Mouse (Mus musculus) kidney, embryonic 16.5 days (tissue): ENCODE results near the gene Anks1b. TPM values are rescaled to one million over a fixed set of nuclear protein-coding genes. Genes with fewer than 3 reads are reported as not detected.

Experiments
- ATAC-seq: fragments of 200-750 bp; cut with Nextera tagmentation; 2 replicates; pipeline ENCODE4 v1.8.0; 2017; ENCODE audit warnings: moderate TSS enrichment; ENCODE audit not compliant: low FRiP score, low TSS enrichment
- H3K27ac ChIP-seq: fragments of 300-500 bp; sonication (generic); 2 replicates; pipeline ENCODE4 v1.5.1; 2014; ENCODE audit warnings: low read length
- H3K27me3 ChIP-seq: fragments of 300-500 bp; sonication (generic); 2 replicates; pipeline ENCODE4 v1.6.1; 2014; ENCODE audit warnings: low read length, control low read depth, mixed read lengths; ENCODE audit not compliant: insufficient read depth
- H3K36me3 ChIP-seq: fragments of 300-500 bp; sonication (generic); 2 replicates; pipeline ENCODE4 v1.6.1; 2014; ENCODE audit warnings: low read length, control low read depth, mixed read lengths; ENCODE audit not compliant: insufficient read depth
- H3K4me1 ChIP-seq: fragments of 300-500 bp; sonication (generic); 2 replicates; pipeline ENCODE4 v1.6.1; 2014; ENCODE audit warnings: low read length, control low read depth, mixed read lengths; ENCODE audit not compliant: insufficient read depth
- H3K4me2 ChIP-seq: fragments of 300-500 bp; sonication (generic); replicated peaks from 2 replicates; pipeline ENCODE4 v1.6.1; 2014; ENCODE audit warnings: low read depth, low read length
- H3K4me3 ChIP-seq: fragments of 300-500 bp; sonication (generic); 2 replicates; pipeline ENCODE4 v1.5.1; 2014; ENCODE audit warnings: mild to moderate bottlenecking, low read length
- H3K9ac ChIP-seq: fragments of 300-500 bp; sonication (generic); replicated peaks from 2 replicates; pipeline ENCODE4 v1.6.1; 2014; ENCODE audit warnings: low read length
- H3K9me3 ChIP-seq: fragments of 300-500 bp; sonication (generic); 2 replicates; pipeline ENCODE4 v1.6.1; 2016; ENCODE audit warnings: low read length, control low read depth
- WGBS: fragments of 180-500 bp; shearing (Covaris S2); extraction: QIAGEN DNeasy Blood & Tissue Kit; methylation state at CpG from one replicate; pipeline ENCODE4 v1.1.7; 2014; 5-methylcytosine and 5-hydroxymethylcytosine counted together
- polyA plus RNA-seq: library from polyadenylated mRNA; unstranded; fragments of >200 nt; fragmentation: Nextera tagmentation; extraction: Ambion mirVana; gene quantifications from 2 replicates; pipeline ENCODE4 v1.2.1, GENCODE M21; 2015

Anks1b gene
- polyA plus RNA-seq, 1 experiment from 2014 or later = 2.2 TPM

DNA sequence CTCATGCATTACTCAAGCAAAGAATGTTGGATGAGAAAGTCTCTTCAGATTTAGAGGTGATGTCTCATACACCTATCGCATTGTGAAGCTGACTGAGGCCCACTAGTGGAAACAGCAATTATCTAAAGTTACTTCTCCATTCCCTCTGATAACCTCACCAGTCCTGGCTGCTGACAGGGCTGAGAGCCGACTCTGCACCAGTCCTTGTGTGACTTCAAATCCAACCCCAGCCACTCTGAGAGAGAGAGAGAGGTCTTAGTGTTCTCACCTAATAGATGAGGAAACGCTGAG is 991.2 kb downstream of the Anks1b start:
- Histone ChIP-seq H3K9me3 (no peaks in the 10 kb centered on the region), H3K4me2 (no peak overlapping the region), H3K36me3 (no peaks in the 10 kb centered on the region), H3K27ac (no peak overlapping the region), H3K27me3 (no peaks in the 10 kb centered on the region), H3K9ac (no peak overlapping the region), H3K4me3 (no peak overlapping the region), H3K4me1 (no peaks in the 10 kb centered on the region)
- ATAC-seq = no peak
- WGBS = 41% methylated on average over 3 of the region's 3 CpGs

DNA sequence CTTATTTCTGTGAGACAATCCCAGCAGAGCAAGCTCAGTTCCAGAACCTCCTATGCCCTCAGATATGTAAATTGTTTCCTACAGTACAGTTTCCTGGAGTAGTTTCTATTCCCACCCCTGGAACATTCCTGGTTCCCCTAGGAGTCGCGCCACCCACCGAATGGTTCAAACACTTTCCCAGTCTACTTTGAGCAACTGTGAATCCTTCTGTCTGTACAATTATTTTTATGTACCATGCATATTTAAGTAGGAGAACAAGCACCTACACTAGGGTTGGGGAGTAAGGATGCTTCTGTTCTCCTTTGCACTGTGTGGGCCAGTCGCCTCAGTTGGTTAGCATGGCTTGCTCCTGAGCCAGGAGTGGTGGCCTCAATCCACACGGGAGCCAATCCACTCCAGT is 999.9 kb downstream of the Anks1b start:
- Histone ChIP-seq H3K4me1 (no peaks in the 10 kb centered on the region), H3K9ac (no peak overlapping the region), H3K4me2 (no peak overlapping the region), H3K4me3 (no peak overlapping the region), H3K27ac (no peak overlapping the region), H3K27me3 (no peaks in the 10 kb centered on the region), H3K36me3 (no peaks in the 10 kb centered on the region), H3K9me3 (no peaks in the 10 kb centered on the region)
- WGBS = 92% methylated on average over 5 of the region's 5 CpGs
- ATAC-seq = no peak

DNA sequence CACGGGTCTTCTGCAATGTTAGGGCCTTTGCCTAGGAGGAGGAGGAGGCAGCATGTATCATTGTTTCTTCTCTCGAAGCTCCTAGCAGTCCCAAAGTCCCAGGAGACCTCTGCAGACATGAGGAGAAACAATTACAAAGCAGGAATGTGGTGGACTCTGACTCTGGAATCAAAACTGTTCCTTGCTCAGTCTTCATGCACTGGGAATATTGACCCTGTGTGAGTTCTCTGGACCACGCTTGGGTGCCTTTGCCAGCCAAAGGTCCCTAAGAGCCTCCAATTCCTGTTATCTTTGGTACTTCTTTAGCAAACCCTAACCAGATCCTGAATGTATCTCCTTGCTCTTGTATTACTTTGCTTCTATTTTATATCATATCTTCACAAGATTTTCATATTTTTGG is 1000.9 kb downstream of the Anks1b start:
- H3K4me3 ChIP-seq = no peak overlapping the region
- no peak overlapping the region for H3K27ac ChIP-seq
- H3K36me3 ChIP-seq = no peaks in the 10 kb centered on the region
- ATAC-seq = no peak
- H3K27me3 ChIP-seq = no peaks in the 10 kb centered on the region
- 77% methylated on average over 3 of the region's 3 CpGs for WGBS
- H3K4me2 ChIP-seq = no peak overlapping the region
- no peak overlapping the region for H3K9ac ChIP-seq
- H3K4me1 ChIP-seq = no peaks in the 10 kb centered on the region
- no peaks in the 10 kb centered on the region for H3K9me3 ChIP-seq

DNA sequence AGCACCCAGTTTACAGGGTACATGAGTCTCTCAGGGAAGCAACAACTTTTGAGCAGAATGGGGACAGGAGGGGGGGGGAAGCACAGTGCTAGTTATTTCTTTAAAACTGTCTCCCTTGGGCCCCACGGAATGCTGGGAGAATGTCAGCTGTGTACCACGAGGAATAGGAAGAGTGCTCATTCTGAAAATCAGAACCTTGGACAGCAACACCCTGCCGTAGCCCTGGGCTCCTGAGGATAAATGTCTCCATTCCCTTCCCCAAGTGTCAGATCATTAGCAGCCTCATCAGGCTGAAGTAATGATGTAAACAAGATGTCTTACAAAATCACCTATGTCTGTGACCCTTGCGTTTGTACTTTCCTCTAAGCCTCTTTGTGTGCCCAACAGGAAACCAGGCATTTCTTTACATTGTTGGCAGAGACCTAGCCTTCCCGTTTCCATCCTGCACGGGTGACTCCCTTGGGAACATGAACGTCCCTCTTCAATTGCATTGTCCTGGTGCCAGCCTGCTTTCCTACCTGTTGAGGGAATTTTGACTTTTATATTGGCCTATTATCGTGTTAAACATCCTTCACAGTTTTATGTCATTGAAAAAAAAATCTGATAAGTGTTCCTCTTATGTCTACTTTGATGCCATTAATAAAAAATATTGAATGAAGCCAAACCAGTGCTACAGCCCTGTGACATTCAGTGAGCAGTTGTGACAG is 1007.7 kb downstream of the Anks1b start:
- no peak for ATAC-seq
- Histone ChIP-seq H3K4me1 (no peaks in the 10 kb centered on the region), H3K9me3 (no peaks in the 10 kb centered on the region), H3K4me2 (no peak overlapping the region), H3K4me3 (no peak overlapping the region), H3K27me3 (no peaks in the 10 kb centered on the region), H3K9ac (no peak overlapping the region), H3K27ac (no peak overlapping the region), H3K36me3 (no peaks in the 10 kb centered on the region)
- WGBS = 38% methylated on average over 8 of the region's 8 CpGs

DNA sequence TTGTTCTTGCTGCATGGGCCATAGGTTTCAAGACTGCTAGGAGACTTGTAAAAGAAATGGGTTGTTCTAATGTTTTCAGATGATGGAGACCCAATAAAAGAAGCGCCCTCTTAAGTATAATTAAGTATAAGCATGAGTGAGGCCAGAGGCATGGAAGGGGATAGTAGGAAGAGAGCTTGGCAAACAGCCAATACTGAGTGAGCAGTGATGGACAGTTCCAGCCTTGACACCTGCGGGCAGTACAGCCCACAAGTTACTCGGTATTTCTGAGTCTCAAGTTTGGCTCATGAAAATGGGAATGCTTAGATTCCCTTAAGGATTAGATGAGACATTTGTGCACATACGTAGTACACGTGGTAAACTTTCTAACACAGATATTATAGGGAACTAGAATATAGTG is 1016.3 kb downstream of the Anks1b start:
- Histone ChIP-seq H3K9ac (no peak overlapping the region), H3K27me3 (no peaks in the 10 kb centered on the region), H3K4me3 (no peak overlapping the region), H3K4me1 (no peaks in the 10 kb centered on the region), H3K36me3 (no peaks in the 10 kb centered on the region), H3K9me3 (no peaks in the 10 kb centered on the region), H3K4me2 (no peak overlapping the region), H3K27ac (no peak overlapping the region)
- WGBS = 75% methylated on average over 5 of the region's 5 CpGs
- ATAC-seq = no peak

DNA sequence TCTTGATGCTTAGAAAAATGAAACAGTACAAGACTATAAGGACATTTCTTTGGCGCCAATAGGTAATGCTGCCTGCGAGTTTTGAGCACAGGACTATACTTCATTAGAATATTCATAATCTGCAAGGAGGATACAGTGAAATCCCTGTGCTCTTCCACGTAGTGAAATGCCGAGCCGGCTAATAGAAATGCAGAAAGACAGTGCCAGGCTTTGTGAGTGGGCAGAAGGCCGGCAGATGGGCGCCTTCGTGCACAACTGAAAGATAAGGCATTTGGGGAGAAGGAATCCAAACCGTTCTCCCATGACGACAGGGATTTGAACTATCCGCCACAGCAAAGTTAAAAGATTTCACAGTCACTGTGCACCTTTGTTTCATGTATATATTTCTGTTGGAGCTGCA is 1019.4 kb downstream of the Anks1b start:
- no peaks in the 10 kb centered on the region for H3K9me3 ChIP-seq
- H3K4me1 ChIP-seq = no peaks in the 10 kb centered on the region
- H3K4me3 ChIP-seq = no peak overlapping the region
- H3K9ac ChIP-seq = no peak overlapping the region
- H3K27me3 ChIP-seq = no peaks in the 10 kb centered on the region
- no peak overlapping the region for H3K4me2 ChIP-seq
- ATAC-seq = no peak
- WGBS = 84% methylated on average over 11 of the region's 11 CpGs
- H3K27ac ChIP-seq = no peak overlapping the region
- no peaks in the 10 kb centered on the region for H3K36me3 ChIP-seq

DNA sequence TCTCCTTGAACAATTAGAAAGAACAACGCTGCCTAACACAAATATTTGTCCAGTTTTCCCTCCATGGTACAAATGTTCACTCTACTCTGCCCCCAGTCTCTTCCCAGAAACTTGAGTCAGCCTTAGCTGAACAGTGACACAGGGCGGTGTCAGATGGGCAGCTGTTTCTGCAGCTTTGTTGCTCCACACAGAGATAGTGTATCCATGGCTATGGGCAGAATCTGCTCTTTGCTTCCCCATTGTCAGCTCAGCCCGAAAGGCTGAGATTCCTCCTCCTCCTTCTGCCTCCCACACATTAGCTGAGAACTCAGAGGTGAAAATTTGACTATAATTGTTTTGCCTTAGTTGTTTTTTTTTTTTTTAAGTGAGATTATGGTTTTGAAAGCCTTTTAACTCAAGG is 1024.6 kb downstream of the Anks1b start:
- H3K4me3 ChIP-seq = no peak overlapping the region
- no peak overlapping the region for H3K4me2 ChIP-seq
- 33% methylated on average over 3 of the region's 3 CpGs for WGBS
- H3K9ac ChIP-seq = no peak overlapping the region
- H3K9me3 ChIP-seq = no peaks in the 10 kb centered on the region
- no peak for ATAC-seq
- no peaks in the 10 kb centered on the region for H3K27me3 ChIP-seq
- H3K27ac ChIP-seq = no peak overlapping the region
- H3K4me1 ChIP-seq = no peaks in the 10 kb centered on the region
- no peaks in the 10 kb centered on the region for H3K36me3 ChIP-seq

DNA sequence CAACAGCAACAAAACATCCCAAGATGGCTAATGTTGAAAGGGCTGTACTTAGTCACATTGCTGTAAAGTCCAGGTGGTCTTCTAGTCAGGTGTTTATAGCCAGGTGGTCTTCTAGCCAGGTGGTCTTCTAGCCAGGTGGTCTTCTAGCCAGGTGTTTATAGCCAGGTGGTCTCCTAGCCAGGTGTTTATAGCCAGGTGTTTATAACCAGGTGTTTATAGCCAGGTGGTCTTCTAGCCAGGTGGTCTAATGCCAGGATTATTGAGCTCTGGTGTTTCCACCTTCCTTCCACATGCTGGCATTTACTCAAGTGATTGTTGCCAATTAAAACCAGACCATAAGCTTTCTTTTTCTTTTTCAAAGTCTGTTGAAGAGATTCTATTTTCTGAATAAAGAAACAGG is 1030.9 kb downstream of the Anks1b start:
- Histone ChIP-seq H3K36me3 (no peaks in the 10 kb centered on the region), H3K4me3 (no peak overlapping the region), H3K4me2 (no peak overlapping the region), H3K27ac (no peak overlapping the region), H3K9me3 (no peaks in the 10 kb centered on the region), H3K4me1 (no peaks in the 10 kb centered on the region), H3K27me3 (peaks cover 4% of the 10 kb centered on the region; the same call in 1 of the 2 replicates), H3K9ac (no peak overlapping the region)
- ATAC-seq = no peak

DNA sequence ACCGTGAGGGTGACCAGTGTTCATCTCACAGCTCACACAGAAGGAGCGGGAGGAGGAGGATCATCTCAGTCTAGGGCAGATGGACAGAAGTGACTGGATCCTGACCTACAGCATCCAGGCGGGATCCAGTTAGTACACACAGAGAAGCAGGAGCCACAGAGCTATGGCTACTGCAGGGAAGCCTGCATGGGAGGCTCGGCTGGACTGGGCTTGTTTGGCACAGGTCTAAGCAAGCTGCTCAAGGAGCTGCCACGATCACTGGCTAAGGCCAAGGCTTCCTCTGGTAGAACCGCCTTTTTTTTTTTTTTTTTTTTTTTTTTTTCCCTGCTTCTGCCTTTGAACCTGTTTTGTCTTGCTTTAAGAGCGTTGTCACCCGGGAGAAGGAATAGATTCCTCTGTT is 1034.1 kb downstream of the Anks1b start:
- Histone ChIP-seq H3K27me3 (peaks cover 4% of the 10 kb centered on the region; the same call in 1 of the 2 replicates), H3K4me1 (no peaks in the 10 kb centered on the region), H3K4me3 (no peak overlapping the region), H3K9ac (no peak overlapping the region), H3K36me3 (no peaks in the 10 kb centered on the region), H3K4me2 (no peak overlapping the region), H3K27ac (no peak overlapping the region), H3K9me3 (no peaks in the 10 kb centered on the region)
- 64% methylated on average over 7 of the region's 8 CpGs for WGBS
- ATAC-seq = no peak

DNA sequence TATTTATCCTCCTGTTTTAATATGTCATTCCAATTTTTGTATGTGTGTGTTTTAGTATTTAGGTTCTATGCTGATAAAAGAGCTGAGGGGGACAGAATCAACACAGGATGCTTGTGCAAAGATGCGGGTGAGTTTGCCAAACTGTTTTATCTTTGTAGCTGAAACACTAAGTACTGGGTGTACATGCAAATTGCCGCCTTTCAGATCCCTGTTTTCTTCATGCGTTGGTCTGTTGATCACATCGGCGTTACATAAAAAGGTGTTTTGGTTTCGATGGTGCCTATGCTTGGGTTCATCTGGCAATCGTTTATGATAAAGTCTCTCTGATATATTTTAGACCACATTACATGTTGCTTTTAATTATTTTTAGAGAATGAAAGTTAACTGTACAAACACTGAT is 1050.2 kb downstream of the Anks1b start:
- Histone ChIP-seq H3K36me3 (no peaks in the 10 kb centered on the region), H3K4me3 (no peak overlapping the region), H3K27ac (no peak overlapping the region), H3K27me3 (no peaks in the 10 kb centered on the region; the same call in 1 of the 2 replicates), H3K9me3 (no peaks in the 10 kb centered on the region), H3K4me2 (no peak overlapping the region), H3K9ac (no peak overlapping the region), H3K4me1 (no peaks in the 10 kb centered on the region)
- ATAC-seq = no peak
- 88% methylated on average over 7 of the region's 7 CpGs for WGBS
